20 mouse cellular contexts compared by ENCODE assay signal in the genomic region with DNA sequence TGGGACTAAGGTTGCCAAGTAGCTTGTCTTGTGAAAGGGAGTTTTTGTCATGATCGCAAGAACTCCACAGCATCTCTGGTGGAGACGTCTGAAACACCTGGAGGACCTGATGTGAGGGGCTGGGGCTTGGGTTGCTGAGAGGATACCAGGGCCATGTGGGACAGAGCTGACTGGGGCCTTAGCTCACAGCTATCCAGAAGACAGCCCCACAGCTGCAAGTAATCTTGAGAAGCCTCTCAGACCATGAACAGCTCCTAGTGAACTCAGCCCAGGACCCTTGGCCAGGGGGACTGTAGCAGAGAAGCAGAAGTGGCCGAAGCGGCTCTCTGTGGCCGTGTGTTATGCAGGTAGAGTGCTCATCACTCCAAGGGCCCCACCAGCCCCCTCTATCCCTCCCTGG. TPM values are rescaled to one million over a fixed set of nuclear protein-coding genes. Genes with fewer than 3 reads are reported as not detected.
A peak's percentile ranks its signal among the peaks of the same experiment; 100 is the strongest.
DNase-seq lines count a peak whose midpoint lies in the region; ATAC-seq lines count a peak whose summit lies in the region.
"Had no signal": no experiment of that assay in that cellular context is flagged by ENCODE, and none has a peak within 500 bp of the region (broad histone marks: within the 10 kb centered on the region; RNA-seq: fewer than 3 reads in every experiment).

No protein-coding gene starts in this region.

- H3K36me3 ChIP-seq in heart, embryonic 15.5 days, result no peaks in the 10 kb centered on the region
- H3K36me3 ChIP-seq in heart, embryonic 11.5 days (ENCODE audit: control insufficient read depth, insufficient read depth, low read length), result no peaks in the 10 kb centered on the region
- H3K36me3 ChIP-seq in midbrain, embryonic 10.5 days, result no peaks in the 10 kb centered on the region
- H3K36me3 ChIP-seq in midbrain, embryonic 11.5 days (ENCODE audit: control insufficient read depth, insufficient read depth, low read length), result no peaks in the 10 kb centered on the region
- no peaks in the 10 kb centered on the region for H3K36me3 ChIP-seq in limb, embryonic 12.5 days

- no peak overlapping the region for H3K9ac ChIP-seq in heart, embryonic 15.5 days
- no peak overlapping the region for H3K9ac ChIP-seq in heart, embryonic 11.5 days (ENCODE audit: low read depth, low read length)
- H3K9ac ChIP-seq in midbrain, embryonic 11.5 days (ENCODE audit: low read length), result no peak overlapping the region
- H3K9ac ChIP-seq in limb, embryonic 12.5 days (replicated peaks), result no peak overlapping the region
- H3K9ac ChIP-seq: forebrain, postnatal 0 days; liver, embryonic 14.5 days had no signal

- DNase-seq in midbrain, embryonic 10.5 days (ENCODE audit: low spot score), result no peak
- no peak for DNase-seq in midbrain, embryonic 11.5 days (ENCODE audit: low spot score, missing footprints)
- no peak for DNase-seq in embryo, embryonic 9.5 days (ENCODE audit: extremely low spot score)
- DNase-seq in left cerebral cortex, adult 11 months (ENCODE audit: low spot score), result no peak
- DNase-seq: adrenal gland, postnatal 10 days; cerebellum, postnatal 14 days; forebrain, postnatal 0 days; gastrocnemius, postnatal 25 days; kidney, adult 2 months; right cerebral cortex, adult 18-20 months; thymus, adult 18-20 months had no signal

- no peak overlapping the region for H3K4me2 ChIP-seq in heart, embryonic 15.5 days
- H3K4me2 ChIP-seq in heart, embryonic 11.5 days, result no peak overlapping the region
- no peak overlapping the region for H3K4me2 ChIP-seq in midbrain, embryonic 11.5 days
- H3K4me2 ChIP-seq in limb, embryonic 12.5 days, result no peak overlapping the region

- 64% methylated on average over 5 of the region's 5 CpGs for WGBS in heart, embryonic 15.5 days
- WGBS in heart, embryonic 11.5 days (ENCODE audit: insufficient replicate concordance), result 72% methylated on average over 5 of the region's 5 CpGs
- 76% methylated on average over 5 of the region's 5 CpGs for WGBS in midbrain, embryonic 10.5 days
- WGBS in midbrain, embryonic 11.5 days, result 83% methylated on average over 5 of the region's 5 CpGs
- 69% methylated on average over 5 of the region's 5 CpGs for WGBS in limb, embryonic 12.5 days

- H3K4me3 ChIP-seq in heart, embryonic 15.5 days, result no peak overlapping the region
- H3K4me3 ChIP-seq in heart, embryonic 11.5 days (ENCODE audit: low read depth, low read length), result no peak overlapping the region
- no peak overlapping the region for H3K4me3 ChIP-seq in midbrain, embryonic 10.5 days
- H3K4me3 ChIP-seq in midbrain, embryonic 11.5 days (ENCODE audit: low read depth, low read length), result no peak overlapping the region
- H3K4me3 ChIP-seq in limb, embryonic 12.5 days (replicated peaks), result no peak overlapping the region

- H3K27me3 ChIP-seq in heart, embryonic 15.5 days, result no peaks in the 10 kb centered on the region
- no peaks in the 10 kb centered on the region for H3K27me3 ChIP-seq in heart, embryonic 11.5 days (ENCODE audit: control insufficient read depth, insufficient read depth, low read length)
- H3K27me3 ChIP-seq in midbrain, embryonic 10.5 days (ENCODE audit: low read depth, poor library complexity, severe bottlenecking), result no peaks in the 10 kb centered on the region
- H3K27me3 ChIP-seq in midbrain, embryonic 11.5 days (ENCODE audit: control insufficient read depth, insufficient read depth, low read length), result no peaks in the 10 kb centered on the region
- no peaks in the 10 kb centered on the region for H3K27me3 ChIP-seq in limb, embryonic 12.5 days

- H3K9me3 ChIP-seq in heart, embryonic 15.5 days (replicated peaks), result no peaks in the 10 kb centered on the region
- no peaks in the 10 kb centered on the region for H3K9me3 ChIP-seq in heart, embryonic 11.5 days (replicated peaks; ENCODE audit: control insufficient read depth, low read length)
- no peaks in the 10 kb centered on the region for H3K9me3 ChIP-seq in midbrain, embryonic 10.5 days (replicated peaks)
- no peaks in the 10 kb centered on the region for H3K9me3 ChIP-seq in midbrain, embryonic 11.5 days (ENCODE audit: control insufficient read depth, low read length)
- no peaks in the 10 kb centered on the region for H3K9me3 ChIP-seq in limb, embryonic 12.5 days

- peak overlapping the region; percentile 4; the same call in 1 of the 2 replicates for H3K27ac ChIP-seq in heart, embryonic 15.5 days
- no peak overlapping the region for H3K27ac ChIP-seq in heart, embryonic 11.5 days (ENCODE audit: low read depth, low read length)
- H3K27ac ChIP-seq in midbrain, embryonic 10.5 days (replicated peaks), result 0 out of 2 replicates have a peak overlapping the region, but pooled peaks have one; percentile 30
- H3K27ac ChIP-seq in midbrain, embryonic 11.5 days (ENCODE audit: low read depth, low read length), result no peak overlapping the region
- peak overlapping the region; percentile 88 for H3K27ac ChIP-seq in limb, embryonic 12.5 days
- H3K27ac ChIP-seq: liver, embryonic 14.5 days had no signal

- no peak for ATAC-seq in heart, embryonic 15.5 days (replicated peaks; ENCODE audit: insufficient number of reproducible peaks, insufficient read depth, low FRiP score, low read depth)
- ATAC-seq in heart, embryonic 11.5 days (replicated peaks; ENCODE audit: insufficient number of reproducible peaks, low FRiP score, low TSS enrichment), result no peak
- ATAC-seq in midbrain, embryonic 11.5 days (ENCODE audit: low FRiP score), result no peak
- ATAC-seq in limb, embryonic 12.5 days (ENCODE audit: insufficient number of reproducible peaks, insufficient read depth, low FRiP score, low TSS enrichment, low read depth), result no peak
- ATAC-seq in monocyte, adult 5-6 weeks (replicated peaks; ENCODE audit: insufficient number of reproducible peaks, low FRiP score, low TSS enrichment, poor library complexity, severe bottlenecking), result no peak
- ATAC-seq: forebrain, postnatal 0 days had no signal

- H3K4me1 ChIP-seq in heart, embryonic 15.5 days (replicated peaks), result peaks cover 26% of the 10 kb centered on the region
- peaks cover 8% of the 10 kb centered on the region for H3K4me1 ChIP-seq in heart, embryonic 11.5 days (ENCODE audit: control insufficient read depth, insufficient read depth, low read length)
- H3K4me1 ChIP-seq in midbrain, embryonic 10.5 days, result peaks cover 16% of the 10 kb centered on the region
- no peaks in the 10 kb centered on the region for H3K4me1 ChIP-seq in midbrain, embryonic 11.5 days (ENCODE audit: control insufficient read depth, insufficient read depth, low read length)
- H3K4me1 ChIP-seq in limb, embryonic 12.5 days (replicated peaks), result peaks cover 43% of the 10 kb centered on the region

RNA-seq across cellular contexts. Expression of a gene that starts 11.2 kb away (rescaled TPM):
- polyA plus RNA-seq in heart, embryonic 15.5 days (2015; fragmentation: Nextera tagmentation; extraction: Ambion mirVana), result 90.2 and 125 TPM in 2 replicates
- polyA plus RNA-seq in heart, embryonic 11.5 days (2014; fragmentation: Nextera tagmentation; extraction: Ambion mirVana), result 11.6 and 16.3 TPM in 2 replicates
- polyA plus RNA-seq in midbrain, embryonic 10.5 days (2016; fragmentation: Nextera tagmentation; extraction: Ambion mirVana), result 8.6 and 13.8 TPM in 2 replicates
- 10.7 and 10.8 TPM in 2 replicates for polyA plus RNA-seq in midbrain, embryonic 11.5 days (2014; fragmentation: Nextera tagmentation; extraction: Ambion mirVana)
- polyA plus RNA-seq in limb, embryonic 12.5 days (2016; fragmentation: Nextera tagmentation; extraction: Ambion mirVana), result 47.6 and 54.7 TPM in 2 replicates
- total RNA-seq in monocyte, adult 5-6 weeks (2017), result not detected in 3 replicates
- total RNA-seq: hematopoietic stem cell, adult 5-6 weeks had no signal

RNA-seq across cellular contexts. Expression of a gene that starts 59.1 kb away (rescaled TPM):
- polyA plus RNA-seq in heart, embryonic 15.5 days (2015; fragmentation: Nextera tagmentation; extraction: Ambion mirVana), result 3.3 and 3.5 TPM in 2 replicates
- polyA plus RNA-seq in heart, embryonic 11.5 days (2014; fragmentation: Nextera tagmentation; extraction: Ambion mirVana), result 1.9 and 3.4 TPM in 2 replicates
- 0.04 TPM in 1 of 2 replicates, not detected in the other for polyA plus RNA-seq in midbrain, embryonic 10.5 days (2016; fragmentation: Nextera tagmentation; extraction: Ambion mirVana)
- not detected in 2 replicates for polyA plus RNA-seq in midbrain, embryonic 11.5 days (2014; fragmentation: Nextera tagmentation; extraction: Ambion mirVana)
- polyA plus RNA-seq in limb, embryonic 12.5 days (2016; fragmentation: Nextera tagmentation; extraction: Ambion mirVana), result 0.14 TPM in 1 of 2 replicates, not detected in the other
- not detected in 3 replicates for total RNA-seq in monocyte, adult 5-6 weeks (2017)
- total RNA-seq: ES-E14; gastrocnemius, postnatal 25 days; hematopoietic stem cell, adult 5-6 weeks; megakaryocyte, adult 5-6 weeks had no signal
- polyA plus RNA-seq: C2C12 had no signal

Comparison
In these comparisons a context has a peak if more than half of its experiments do, and no peak if none do; other contexts are left out.
1. H3K27ac ChIP-seq: peak in heart, embryonic 15.5 days (single experiment), midbrain, embryonic 10.5 days (single experiment) and limb, embryonic 12.5 days (single experiment); none in heart, embryonic 11.5 days (single experiment) and midbrain, embryonic 11.5 days (single experiment).